Mouse (Mus musculus) cerebellum, adult 8-10 months (tissue): Measurements from ENCODE around the gene Pcyt1b.

Experiments used
- DNase-seq: peaks from one replicate; pipeline ENCODE4 v3.0.0; 2022

The Pcyt1b gene

DNA sequence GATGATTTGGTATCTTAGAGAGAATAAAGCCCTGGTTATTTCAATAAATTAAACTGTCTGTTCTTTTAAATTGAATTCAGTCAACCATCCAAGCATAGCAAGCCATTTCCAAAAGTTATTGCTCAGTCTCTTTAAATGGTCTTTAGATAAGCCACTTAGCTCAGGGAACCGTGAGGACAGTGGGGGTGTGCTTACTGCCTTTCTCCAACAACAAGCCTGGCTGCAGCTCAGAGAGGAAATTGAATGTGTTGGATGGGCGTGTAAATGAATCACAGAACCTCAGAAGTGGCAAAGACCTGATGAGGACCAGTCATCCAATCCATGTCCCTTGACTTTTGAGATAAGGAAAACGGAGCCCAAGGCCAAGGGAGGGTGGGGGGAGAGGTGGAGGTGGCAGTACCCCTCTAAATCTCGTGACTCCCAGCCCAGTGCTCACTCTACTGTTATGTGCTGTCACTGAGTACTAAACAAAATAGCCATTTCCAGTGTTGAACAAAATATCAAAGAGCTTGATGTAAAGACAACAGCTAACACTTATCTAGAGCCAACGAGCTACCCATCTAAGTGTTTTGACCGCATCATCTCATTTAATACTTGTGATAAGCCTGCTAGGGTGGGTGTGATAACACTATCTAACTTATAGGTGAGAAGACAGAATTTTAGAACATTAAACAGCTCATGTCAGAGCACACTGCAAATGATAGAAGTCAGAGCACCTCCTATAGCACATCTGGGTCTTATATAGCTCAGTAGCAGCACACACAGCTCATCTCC lies 78.5 kb downstream of the Pcyt1b start:
- DNase-seq, result no peak

DNA sequence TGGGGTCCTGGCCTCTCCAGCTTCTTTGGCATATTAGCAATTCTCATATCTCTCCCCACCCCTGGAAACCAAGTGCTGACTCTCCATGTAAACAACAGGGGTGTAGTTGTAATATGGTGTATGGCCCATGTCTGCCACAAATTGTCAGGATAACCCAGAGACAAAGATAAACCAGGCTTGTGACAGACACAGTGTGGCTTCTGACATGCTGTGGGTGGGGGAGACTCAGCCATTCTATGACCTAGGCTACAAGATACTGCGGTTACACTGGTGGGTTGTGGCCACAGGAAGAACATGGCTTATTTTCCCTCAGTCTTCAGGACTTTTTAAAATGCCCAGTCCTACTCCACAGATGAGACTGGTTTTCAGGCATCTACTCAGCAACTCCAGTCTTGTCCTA lies 94.5 kb downstream of the Pcyt1b start:
- no peak for DNase-seq

DNA sequence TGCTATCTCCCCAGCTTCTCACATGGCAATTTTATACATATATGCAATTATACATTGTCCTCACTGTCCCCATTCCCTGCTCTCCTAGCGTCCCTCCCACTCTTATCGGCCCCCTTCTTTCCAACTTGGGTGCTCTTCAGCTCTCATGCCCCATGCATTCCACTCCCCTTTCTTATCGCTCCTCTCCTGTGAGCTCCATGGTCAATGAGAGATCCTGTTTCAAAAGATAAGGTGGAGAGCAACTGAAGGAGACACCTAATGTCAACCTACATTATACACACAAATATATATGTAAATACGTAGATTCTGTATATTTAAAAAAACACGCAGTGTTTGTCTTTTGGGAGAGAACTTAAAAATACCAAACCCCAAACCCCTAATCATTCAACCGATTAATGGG lies 95.9 kb downstream of the Pcyt1b start:
- DNase-seq, result no peak

DNA sequence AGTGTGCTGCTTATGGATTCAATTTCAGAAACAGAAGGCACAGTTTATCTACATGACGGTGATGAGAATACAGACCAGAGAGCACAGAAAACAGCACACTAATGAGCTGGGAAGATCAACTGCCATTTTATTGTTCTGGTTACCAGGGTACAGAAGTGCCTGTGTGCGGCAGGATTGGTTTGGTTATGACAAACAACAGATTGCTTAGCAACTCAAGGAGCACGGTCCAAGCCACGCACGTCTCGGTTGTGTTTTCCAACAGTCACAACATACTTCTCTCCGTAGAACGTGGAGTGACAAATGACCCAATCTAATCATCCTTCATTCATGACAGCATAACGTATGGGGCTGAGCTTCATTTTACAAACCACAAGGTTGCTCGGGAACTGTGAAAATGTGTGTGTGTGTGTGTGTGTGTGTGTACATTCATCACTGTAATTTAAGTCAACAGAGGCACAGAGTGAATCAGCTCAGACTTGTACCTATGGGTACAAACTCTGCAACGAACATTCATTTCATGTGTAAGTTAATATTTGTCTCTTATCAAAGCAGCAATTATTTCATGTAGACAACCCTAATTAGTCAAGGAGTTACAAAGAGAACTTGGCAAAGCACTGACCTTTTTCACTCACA lies 100.7 kb downstream of the Pcyt1b start:
- no peak for DNase-seq

DNA sequence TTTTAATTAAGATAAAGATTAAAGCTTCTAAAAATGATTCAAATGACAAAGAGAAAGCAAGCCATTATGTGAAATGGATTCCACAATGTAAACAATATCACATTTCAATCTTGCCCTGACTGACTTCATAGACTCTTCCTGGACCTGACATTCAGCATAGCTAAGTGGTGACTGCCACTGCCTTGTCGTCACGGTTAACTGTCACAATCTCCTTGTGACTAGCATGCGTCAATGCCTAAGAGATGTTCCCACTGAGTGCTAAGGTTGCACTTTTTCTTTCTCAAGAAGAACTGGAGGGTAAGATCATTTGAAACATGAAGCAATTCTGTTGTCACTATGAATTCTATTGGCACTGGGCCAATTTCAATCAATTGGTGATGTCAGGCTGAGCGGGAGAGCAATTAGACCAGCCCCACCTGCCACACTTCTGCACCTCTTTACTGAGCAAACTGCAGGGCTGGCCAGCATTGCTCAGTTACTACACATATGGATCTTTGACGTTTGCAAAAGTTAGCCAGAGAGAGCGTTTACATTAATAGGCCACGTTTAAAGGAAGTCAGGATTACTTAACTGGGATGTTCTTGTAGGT lies 102.3 kb downstream of the Pcyt1b start:
- no peak for DNase-seq

DNA sequence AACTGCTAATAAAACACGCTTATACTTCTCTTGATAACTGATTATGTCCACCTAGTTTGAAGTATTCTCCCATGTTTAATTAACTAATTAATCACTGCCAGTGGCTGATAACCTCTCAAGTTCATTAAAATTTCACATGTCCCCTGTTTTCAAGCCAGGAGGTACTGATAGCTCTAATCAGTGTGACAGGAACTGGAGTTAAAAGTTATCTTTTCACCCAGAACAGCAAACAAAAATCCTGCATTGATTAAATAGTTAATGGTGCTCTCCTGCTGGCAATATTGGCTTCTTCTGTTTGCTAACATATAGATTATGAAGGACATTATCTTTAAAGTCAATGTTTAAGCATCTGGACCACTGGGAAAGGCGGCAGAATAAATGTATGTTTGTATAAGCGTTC lies 106.1 kb downstream of the Pcyt1b start:
- no peak for DNase-seq

DNA sequence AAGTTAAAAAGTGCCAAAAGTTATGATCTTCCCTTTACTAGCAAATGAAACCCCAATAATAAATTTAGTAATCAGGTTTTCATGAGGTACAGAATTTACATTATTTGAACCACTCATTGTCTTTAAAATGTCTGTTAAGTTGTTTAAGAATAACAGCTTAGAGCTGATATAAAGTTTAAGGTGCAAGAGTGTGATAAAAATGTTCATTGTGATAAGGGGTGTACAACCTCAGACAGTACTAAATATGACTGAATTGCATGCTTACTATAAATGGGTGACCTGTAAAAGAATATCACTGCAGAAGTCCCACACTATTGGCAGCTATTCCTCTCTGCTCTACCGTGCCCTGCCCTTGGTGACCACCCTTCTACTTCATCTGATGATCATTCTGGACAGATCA lies 134.9 kb downstream of the Pcyt1b start:
- no peak for DNase-seq

DNA sequence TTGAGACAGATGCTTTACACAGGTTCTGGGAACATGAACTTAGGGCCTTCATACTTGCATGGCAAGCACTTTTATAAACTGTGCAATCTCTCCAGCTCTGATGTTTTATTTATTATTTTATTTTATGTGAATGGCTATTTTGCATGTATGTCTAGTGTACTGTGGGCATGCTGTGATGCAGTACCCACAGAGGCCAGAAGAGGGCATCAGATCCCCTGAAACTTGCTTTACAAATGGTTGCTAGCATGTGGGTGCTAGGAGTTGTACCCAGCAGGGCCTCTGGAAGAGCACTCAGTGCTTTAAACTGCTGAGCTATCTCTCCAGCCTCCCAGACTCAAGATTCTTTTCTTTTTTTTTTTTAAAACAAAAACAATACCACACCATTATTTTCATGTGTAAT lies 138.5 kb downstream of the Pcyt1b start:
- peak; percentile 28 for DNase-seq
